Mouse (Mus musculus): ENCODE measurements around the gene Slc10a3.
A peak's percentile ranks its signal among the peaks of the same experiment; 100 is the strongest.
"Not testable (repeated sequence)": the region's sequence is repeated elsewhere in the genome, so short reads cannot be mapped to it uniquely, and the experiment has no call there.

Slc10a3 gene

DNA sequence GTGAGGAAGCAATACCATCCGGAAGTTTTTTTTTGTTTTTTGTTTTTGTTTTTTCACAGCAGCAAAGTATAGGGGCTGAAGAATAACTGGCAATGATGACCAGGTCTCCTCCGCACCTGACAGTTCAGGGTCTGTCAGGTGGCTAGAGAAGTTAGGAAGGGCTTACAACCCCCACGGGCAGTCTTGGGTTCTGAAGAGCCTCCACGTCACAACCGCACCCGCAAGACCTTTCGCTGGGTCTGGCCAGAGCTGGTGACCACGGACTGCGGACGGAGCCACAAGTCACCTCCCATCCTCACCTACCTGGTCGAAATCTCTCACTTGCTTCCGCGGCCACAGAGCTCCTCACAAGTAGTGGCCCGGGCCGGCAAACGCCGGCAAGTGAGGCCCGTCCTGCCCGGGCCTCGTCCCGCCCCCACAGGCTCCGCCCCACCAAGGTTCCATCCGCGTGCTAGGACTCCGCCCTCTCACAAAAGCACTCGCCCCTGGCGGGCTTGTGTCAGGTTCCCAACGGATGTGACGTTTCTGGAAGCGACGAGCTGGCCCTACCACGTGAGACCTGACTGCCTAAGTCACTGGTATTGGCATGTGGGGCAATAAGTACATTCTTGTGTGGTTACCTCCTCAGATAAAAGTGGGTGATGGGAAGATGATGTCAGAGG is at the start of gene Slc10a3, which contains the start of gene Ubl4a:
Slc10a3 (minus strand) TSS at position 462 of the 662 bp plus-strand sequence.
Ubl4a (minus strand) TSS at position 331 of the 662 bp plus-strand sequence.
- DNase-seq (ENCODE audit: low read depth), result peak; percentile 91

DNA sequence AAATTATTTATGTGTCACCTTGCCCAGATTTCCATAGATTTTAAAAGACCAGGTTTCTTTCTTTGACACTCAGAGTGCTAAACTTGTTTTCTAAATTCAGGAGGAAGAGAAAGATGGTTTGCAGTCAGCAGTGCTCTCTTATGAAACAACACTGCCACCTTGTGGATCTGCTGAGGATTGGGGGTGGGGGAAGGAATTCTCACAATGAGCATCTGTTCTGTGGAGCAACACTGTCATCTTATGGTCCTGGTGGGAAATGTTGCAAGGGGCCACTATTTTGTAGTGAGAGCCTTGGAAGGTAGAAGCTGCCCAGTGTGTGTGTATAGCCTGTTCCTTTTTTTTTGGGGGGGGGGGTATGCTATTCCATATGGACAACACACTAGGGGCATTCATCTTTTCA is 40.2 kb upstream of the Slc10a3 start:
- peak; percentile 84 for DNase-seq (ENCODE audit: low read depth)

DNA sequence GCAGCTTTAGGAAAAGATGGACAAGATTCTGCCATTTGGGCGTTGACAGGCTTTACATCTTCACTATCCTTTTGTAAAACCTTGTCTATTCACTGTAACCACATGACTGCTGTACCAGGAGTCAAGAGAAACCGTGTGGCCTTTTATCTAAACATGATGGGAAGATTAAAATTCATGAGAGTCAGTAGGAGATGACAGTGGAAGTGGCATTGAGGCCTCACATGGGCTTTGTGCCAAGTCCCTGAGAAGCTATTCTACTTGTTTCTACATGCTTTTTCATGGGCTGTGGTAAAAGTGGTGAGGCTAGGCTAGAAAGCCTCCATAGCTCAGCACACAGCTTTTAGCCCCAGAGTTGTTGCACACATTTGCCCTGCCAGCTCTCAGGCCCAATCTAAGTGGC is 35.2 kb upstream of the Slc10a3 start:
- DNase-seq (ENCODE audit: low read depth), result no peak

DNA sequence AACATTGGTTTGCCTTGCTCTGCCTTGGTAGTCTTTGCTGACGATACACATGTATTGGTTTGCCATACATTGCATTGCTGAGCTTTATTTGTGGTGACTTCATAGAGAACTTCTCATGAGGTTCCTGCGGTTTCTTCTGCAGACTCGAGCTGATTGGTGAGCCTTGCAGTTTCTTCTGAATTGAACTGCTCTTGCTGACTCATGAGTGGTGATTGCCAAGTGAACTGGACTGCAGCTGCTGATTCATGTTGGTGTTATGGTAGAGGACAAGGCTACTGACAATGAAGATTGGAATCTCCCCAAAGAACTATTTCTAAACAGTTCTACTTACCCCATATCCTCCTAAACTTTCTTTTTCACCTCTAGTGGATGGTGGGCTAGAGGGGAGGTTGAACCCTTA is 27.0 kb upstream of the Slc10a3 start:
- DNase-seq (ENCODE audit: low read depth), result no peak

DNA sequence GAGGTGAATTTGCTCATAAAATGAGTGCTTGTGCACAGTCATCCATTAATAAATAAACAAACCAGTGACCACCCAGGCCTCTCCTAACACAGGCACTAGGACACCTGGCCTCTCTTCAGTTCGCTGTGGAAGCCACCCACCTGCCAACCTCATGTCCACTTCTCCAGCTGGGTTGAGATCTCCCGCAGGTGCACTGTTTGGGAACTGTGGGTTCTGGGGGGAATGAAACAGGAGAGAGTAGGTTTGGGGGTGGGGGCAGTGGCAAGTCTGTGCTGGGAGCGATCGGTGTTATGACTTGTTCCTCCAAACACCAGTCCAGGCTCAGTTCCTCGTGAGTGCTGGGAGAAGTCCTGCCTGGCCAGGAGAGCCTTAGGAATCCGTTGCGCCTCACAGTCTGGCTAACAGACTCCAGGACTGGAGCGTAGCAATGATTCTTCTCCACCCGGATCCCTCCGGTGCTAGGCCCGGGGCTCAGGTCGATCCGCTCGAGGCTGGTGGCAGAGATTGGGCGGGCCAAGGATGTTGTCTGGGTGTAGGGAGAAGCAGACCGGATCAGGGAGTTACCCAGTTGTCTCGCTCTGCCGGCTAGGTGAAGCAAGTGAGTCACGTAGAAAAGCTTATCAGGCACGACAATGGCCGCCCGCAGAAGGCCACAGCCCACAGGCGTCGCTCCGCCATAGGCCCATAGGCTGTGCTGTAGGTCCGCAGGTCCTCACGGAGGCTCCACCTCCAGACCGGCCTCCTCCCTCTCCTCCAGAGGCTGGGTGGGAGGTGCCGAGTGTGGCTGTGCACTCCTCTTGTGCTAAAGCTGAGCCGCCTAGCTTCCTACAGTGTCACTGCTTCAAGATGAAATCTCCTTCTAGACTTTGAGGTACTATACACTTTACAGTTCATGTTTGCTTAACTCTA is 19.6 kb upstream of the Slc10a3 start, which contains the start of the genes Fam3a and Ikbkg:
Fam3a (minus strand) TSS at position 738 of the 909 bp plus-strand sequence.
Ikbkg (plus strand) TSS at position 756 of the 909 bp plus-strand sequence.
- DNase-seq (ENCODE audit: low read depth), result peak; percentile 91

DNA sequence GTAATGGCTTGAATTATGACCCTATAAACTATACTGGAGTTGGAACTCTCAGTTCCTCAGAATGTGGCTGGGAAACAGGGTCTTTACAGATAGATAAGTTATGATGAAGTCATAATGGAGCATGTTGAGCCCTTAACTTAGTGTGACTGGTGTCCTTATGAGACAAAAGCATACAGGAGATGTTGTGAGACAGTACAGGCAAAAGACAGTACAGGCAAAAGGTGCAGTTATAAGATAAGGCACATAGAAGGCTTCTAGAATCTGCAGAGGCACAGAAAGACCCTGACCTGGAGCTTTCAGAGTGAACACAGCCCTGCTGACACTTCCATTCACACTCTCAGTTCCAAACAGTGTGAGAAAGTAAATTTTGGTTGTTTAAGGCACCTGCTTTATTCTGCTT is 15.0 kb upstream of the Slc10a3 start:
- no peak for DNase-seq (ENCODE audit: low read depth)

DNA sequence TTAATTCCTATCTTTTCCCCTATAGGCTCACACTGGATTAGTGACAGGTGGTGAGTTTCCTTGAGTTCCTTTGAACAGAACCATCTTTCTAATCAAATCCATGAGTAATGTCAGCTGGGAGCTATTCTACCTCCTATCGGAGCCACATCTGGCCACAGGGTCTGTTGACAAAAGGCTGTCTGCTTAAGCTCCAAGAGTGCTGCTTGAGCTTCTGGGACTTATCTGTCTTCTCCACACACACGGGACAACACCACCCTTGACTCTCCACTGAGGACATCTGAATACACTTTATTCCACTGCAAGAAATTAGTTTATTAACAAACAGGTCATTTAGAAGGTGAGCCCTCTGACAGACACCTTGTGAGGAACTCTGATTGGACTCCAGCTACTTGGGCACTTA is 11.3 kb upstream of the Slc10a3 start:
- no peak for DNase-seq (ENCODE audit: low read depth)

DNA sequence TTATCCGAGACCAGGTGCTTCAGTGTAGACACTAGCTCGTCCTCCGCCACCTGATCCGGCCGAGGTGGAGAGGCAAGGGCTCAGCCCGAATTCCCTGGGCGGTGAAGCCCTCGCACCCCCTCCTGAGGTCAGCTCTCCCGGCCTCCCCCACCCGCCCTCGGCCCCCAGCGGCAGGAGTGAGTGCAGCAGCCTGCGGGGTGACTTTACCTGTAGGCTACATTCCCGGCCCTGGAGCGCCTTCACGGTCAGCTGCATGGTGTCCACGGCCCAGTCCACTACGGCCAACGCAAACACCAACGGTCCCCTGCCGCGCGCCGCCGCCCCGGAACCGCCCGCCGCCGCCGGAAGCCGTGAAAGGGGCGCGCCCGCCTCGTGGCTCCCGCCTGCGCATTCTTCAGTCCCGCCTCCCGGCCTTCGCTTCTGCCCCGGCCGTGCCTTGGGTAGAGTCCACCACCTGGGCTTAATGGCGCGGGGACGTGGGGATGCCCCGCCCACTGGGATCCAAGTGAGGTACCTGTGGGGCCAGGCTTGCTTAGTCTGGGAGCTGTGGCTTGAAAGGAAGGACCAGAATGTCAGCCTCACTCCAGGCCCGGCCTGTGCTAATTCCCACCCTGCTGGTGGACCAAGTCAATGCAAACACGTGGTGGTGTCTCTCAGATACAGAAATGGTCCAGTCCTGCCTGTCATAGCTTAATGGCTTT is 4.8 kb downstream of the Slc10a3 start:
- DNase-seq (ENCODE audit: low read depth), result peak; percentile 61

DNA sequence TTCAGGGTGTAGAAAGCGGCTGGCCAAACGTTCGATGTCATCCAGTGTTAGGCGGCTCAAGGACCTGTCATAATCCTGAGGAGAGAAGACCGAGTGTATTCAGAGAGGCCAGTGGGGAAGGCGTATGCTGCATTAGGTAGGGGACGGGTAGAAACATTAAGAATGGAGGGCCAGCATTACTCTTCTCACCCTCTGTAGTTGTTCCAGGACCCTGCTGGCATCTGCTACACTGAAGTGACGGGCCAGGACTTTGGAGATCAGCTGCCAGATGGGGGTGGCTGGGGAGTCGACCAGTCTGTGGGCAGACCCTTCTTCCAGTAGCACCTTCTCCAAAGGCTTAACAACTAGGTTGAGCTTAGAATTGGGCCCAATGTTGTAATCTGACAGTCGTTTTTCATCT is 5.6 kb downstream of the Slc10a3 start:
- no peak for DNase-seq (ENCODE audit: low read depth)

DNA sequence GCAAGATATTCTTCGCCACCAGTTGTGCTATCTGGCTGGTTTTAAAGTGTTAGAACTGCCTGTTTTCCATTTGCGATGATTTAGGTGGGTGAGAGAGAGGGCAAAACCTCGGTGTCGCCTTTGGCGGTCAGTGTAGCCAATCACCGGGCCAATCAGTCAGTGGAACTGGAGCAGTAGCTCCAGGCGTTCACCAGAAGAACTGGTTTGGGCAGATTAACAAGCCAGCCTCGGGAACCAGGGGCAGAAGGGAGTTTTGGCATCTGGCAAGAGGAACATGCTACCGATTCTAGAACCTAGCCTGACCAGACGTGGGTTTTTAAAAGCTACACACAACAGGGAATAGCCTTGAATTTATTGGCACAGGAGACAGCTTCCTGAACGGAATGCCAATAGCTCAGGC is 14.0 kb downstream of the Slc10a3 start:
- no peak for DNase-seq (ENCODE audit: low read depth)

DNA sequence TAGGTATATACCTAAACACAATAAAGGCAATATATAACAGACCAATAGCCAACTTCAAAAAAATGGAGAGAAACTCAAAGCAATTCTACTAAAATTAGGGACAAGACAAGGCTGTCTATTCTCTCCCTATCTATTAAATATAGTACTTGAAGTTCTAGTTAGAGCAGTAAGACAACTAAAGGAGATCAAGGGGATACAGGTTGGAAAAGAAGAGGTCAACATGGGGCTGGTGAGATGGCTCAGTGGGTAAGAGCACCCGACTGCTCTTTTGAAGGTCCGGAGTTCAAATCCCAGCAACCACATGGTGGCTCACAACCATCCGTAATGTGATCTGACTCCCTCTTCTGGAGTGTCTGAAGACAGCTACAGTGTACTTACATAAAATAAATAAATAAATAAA is 16.1 kb downstream of the Slc10a3 start:
- DNase-seq (ENCODE audit: low read depth), result not testable (repeated sequence)

DNA sequence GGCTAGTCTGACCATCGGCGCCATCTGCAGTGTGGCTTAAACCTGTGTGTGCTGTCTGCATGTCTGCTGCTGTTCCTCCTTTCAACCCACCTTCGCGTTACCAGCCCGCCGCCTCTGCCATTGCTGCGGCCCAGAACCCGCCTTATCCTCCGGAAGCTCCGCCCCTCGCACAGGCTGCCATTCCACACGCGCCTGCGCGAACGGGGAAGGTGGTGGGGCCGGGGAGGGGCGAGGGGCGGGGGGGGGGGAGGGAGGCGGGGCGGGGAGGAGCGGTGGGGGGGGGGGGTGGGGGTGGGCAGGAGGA is 19.7 kb downstream of the Slc10a3 start, which contains the start of gene Lage3:
Lage3 (minus strand) TSS at position 152 of the 304 bp plus-strand sequence.
- DNase-seq (ENCODE audit: low read depth), result peak; percentile 84

DNA sequence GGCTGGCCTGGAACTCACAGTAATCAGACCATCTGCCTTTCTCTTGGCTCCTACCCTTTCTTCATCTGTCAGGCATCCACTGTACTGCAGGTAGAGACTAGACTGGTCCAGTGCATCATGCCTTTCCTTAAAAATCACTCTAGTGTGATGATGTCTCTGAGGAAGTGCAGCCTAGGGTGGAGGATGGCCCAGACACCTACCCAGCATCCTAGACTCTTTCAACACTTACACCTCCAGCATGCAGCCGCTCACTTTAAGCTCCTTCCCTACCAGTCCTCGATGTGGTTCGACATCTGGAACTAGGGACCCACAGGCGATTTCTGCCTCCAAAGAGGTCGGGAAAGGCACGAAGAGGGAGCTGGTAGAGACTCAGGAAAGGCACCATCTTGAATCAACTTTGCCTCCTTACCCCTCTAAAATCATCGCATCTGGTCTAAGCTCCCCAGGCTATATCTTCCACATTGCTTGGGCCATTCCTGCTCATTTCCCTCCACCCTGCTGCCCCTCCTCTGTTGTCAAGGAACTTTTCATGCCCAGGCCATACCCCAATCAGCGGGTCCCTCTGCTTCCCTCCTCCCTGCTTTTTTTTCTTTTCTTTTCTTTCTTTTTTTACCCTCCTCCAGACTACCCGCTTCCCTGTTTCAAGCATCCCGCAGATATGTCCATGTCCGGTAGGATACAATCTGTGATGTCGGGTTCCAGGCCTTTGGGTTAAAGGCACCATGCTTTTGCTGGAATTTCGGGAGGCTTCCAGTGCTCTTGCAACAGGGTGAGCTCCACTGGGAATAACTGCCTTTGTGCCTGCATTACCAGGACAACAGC is 20.3 kb downstream of the Slc10a3 start:
- peak; percentile 12 for DNase-seq (ENCODE audit: low read depth)

DNA sequence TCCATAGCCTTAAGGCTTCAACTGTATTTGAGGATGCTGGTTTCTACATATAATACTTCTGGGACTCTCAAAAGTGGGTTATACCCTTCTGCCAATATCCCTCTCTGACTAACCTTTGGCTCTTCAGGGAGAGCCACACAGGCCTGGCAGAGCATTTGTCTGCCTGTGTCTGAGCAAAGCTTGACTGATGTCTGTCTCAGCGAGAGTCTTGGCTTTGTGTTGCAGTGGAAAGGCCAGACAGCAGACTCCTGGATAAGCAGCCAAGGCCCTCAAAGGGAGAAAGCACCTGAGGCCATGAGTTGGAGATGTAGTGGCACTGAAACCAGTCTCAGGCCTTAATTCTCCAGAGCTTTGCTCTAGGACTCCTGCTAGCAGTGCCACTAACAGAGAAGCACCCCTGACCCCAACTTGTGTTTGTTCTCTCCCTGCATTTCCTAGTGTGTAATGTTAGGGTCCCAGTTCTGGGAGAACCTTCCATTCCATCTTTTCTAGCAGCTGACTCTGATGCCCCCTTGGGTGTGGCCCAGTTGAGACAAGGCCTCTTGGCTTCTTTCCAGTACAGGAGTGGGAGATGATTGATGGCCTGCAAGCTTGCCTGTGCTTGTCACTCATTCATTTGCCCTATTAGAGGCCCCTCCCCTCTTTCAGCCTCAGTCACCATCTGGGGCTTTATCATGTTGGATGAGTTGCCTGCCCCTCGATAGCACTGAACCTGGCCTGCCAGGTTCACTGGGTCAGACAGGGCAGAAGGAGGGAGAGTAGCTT is 42.8 kb downstream of the Slc10a3 start:
- no peak for DNase-seq (ENCODE audit: low read depth)

DNA sequence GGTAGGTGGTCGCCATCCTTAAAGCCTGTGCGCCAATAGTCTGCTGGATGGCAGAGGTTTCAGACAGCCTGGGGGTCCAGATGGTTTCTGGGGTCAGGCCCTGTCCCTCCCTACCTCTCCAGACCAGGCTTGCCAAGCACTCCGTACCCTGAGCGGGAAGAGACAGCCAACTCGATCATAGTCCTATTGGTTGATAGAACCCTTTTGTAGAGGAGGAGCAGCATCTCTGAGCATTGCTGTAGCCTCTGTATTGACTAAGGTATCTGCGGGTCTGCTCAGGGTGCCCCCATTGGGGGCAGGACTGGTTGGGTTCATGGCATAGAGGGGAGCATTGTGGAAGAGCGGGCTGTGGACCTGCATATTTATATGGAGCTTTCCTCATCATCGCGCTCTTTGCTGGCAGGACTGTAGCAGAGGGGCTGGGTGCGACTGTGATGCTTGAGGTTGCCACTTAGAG is 43.9 kb downstream of the Slc10a3 start:
- peak; percentile 17 for DNase-seq (ENCODE audit: low read depth)

DNA sequence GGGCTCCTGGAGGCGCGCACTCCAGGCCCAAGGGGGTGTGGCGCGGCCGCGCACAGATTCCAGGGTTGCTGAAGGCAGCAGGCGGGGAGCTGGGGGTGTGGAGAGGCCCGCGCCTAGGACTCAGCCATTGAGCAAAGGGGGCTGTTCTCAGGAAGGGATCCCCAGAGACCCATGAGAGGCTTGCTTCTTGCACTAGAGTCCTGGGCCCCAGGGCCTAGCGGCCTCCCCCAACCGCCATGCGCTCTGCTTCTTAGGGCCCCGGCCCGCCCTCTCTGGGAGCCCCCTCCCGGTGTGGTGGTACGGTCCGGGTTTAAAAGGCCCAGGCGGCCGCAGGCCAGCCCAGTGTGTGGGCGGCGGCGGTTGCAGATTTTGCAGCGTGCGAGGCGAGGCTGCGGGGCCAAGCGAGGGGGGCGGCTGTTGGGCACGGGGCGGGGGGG is 44.4 kb downstream of the Slc10a3 start, which contains the start of gene Plxna3:
Plxna3 (plus strand) TSS at position 342 of the 437 bp plus-strand sequence.
- DNase-seq (ENCODE audit: low read depth), result peak; percentile 68

Data from naive thymus-derived CD4-positive, alpha-beta T cell, adult 2 months (primary cell).